Mouse (Mus musculus) T-helper 2 cell (primary cell): ENCODE results near the gene Serpinb1b.

Experiments used
- in situ Hi-C: fragments of 300-600 bp; cut with MboI, MseI; formaldehyde crosslinking; loops from one replicate; pipeline ENCODE4 v1.15.1; 2025; ENCODE audit warnings: high pct_unique_total_duplicates

The Serpinb1b gene

DNA sequence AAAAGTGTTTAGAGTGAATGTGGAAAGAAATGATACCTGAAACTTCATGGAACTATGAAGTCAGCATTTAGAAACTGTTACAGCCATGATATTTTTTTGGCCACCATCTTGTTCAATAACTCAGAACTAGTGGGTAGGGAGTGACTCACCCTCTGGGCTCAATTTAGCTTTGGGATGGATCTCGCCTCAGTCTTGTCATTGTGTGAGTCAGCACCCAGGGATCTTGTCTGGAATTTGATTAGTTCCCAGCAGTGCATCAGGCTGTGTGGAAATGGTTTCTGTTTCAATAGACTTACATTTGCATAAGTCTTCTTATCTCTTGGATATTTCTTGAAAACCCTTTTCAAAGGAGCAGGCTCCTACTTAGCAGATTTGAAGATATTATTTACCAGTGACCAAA lies 12.2 kb downstream of the Serpinb1b start:
- in situ Hi-C loops: no loop called here

DNA sequence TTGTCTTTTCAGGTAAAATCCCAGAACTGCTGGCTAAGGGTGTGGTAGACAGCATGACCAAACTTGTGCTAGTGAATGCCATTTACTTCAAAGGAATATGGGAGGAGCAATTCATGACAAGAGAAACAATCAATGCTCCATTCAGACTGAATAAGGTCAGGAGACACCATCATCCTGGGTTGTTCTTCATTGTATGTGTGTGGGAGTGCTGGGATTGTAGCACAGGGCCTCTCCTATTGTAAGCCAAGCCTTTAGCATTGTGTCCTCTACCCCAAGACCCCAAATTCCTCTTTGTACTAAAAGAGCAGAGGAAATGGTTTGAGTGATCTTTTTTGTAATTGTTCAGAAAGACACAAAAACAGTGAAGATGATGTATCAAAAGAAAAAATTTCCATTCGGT lies 12.9 kb downstream of the Serpinb1b start:
- in situ Hi-C loops: no loop called here

DNA sequence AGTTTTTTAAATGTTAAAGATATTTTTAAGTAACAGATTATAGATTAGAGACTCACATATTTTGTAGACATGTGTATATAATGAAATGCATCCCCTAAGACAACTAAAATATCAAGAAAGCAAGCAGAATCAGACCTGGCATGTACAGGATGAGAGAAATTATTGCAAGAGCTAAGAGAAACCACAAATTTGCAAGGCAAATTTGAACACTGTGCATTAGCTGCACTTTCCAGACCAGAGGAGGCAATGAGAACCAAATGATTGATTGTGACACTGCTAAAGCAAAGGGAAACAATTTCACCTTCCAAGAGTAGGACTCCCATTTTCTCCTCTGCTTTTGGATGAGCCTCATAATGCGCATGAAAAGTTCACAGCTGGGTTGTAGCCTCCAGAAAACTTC lies 17.2 kb downstream of the Serpinb1b start:
- in situ Hi-C loops: no loop called here

DNA sequence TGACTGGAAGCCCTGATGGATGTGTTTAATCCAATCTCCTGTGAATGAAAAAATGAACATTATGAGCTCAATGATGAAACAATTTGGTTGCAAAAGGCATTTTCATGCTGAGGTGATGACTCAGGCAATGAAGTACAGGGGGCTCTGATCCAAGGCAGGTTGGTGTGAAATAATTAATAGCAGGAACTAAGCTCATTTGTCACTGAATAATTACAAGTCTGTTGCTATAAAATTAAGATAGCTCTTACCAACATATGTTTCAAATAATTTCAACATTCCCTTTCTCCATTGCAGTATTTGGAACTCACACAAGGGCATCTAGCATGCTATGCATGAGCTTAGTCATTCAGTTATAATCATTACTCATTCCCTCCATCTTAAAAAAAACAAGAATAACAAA lies 27.3 kb downstream of the Serpinb1b start:
- in situ Hi-C loops: no loop called here

DNA sequence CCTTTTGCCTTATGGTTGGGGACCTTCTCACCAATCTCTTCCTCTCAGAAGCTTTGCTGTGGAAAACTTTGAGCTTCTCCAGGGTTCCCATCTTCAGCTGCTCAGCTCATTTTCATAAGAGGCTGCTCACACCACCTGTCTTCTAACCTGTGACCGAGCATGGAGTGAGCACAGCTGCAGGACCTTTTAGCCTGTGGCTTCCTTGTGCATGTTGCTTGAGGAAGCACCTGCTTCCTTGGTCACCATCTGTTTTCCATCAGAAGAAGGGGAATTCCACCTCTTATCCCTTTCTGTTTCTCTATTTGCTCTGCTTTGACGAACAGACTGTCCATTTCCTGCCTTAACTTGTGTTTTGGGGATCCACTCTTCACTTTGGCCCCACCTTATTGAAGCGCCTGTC lies 34.7 kb downstream of the Serpinb1b start:
- in situ Hi-C loops: loop anchor here (10.0 kb wide), 1 partner anchor 1178 kb away; no protein-coding TSS in a partner anchor

DNA sequence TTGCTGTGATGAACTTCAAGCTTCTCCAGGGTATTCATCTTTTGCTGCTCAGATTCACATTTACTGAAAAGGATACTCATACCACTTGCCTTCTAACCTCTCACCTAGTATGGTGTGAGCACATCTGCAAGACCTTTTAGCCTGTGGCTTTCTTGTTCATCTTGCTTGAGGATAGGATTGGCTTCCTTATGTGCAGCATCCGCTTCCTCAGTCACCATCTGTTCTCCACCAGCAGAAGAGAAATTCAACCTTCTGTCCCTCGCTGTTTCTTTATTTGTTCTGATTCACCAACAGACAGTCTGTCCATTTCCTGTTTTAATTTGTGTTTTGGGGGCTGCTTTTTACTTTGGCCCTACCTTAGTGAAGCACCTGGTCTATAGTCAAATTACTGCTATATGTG lies 59.3 kb downstream of the Serpinb1b start:
- in situ Hi-C loops: no loop called here

DNA sequence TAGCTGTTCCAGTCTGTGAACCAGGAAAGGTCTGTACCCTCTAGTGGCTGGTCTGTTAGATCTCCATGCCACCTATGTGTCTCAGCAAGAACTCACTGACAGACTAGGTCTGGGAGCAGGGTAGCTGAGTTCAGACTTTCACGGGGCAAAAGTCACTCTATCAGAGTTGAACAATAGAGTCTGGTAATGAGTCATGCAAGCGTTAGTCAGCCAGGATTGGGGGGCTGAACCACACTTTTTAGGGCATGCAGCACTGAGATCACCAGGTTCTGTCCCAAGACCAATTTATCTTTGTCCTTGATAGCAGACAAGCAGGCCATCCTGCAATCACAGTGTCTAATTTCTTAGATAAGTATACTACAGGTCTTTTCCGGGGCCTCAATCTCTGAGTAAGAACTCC lies 63.1 kb downstream of the Serpinb1b start:
- in situ Hi-C loops: no loop called here
